Mouse (Mus musculus) limb, embryonic 15.5 days (tissue): ENCODE data around the gene Golga5. TPM values are rescaled to one million over a fixed set of nuclear protein-coding genes. Genes with fewer than 3 reads are reported as not detected.

ENCODE experiments used
- ATAC-seq: fragments of 200-750 bp; cut with Nextera tagmentation; 2 replicates; pipeline ENCODE4 v1.8.0; 2017; ENCODE audit warnings: low read depth, moderate TSS enrichment; ENCODE audit not compliant: insufficient number of reproducible peaks, low FRiP score, low TSS enrichment
- H3K27ac ChIP-seq: fragments of 300-500 bp; sonication (generic); 2 replicates; pipeline ENCODE4 v1.5.1; 2015; ENCODE audit warnings: moderate library complexity, mild to moderate bottlenecking, inconsistent platforms
- H3K27me3 ChIP-seq: fragments of 300-500 bp; sonication (generic); 2 replicates; pipeline ENCODE4 v1.6.1; 2015; ENCODE audit warnings: inconsistent platforms
- H3K36me3 ChIP-seq: fragments of 300-500 bp; sonication (generic); 2 replicates; pipeline ENCODE4 v1.6.1; 2015; ENCODE audit warnings: inconsistent platforms
- H3K4me1 ChIP-seq: fragments of 300-500 bp; sonication (generic); 2 replicates; pipeline ENCODE4 v1.6.1; 2015; ENCODE audit warnings: inconsistent platforms
- H3K4me2 ChIP-seq: fragments of 300-500 bp; sonication (generic); 2 replicates; pipeline ENCODE4 v1.6.1; 2015; ENCODE audit warnings: mild to moderate bottlenecking, inconsistent platforms
- H3K4me3 ChIP-seq: fragments of 300-500 bp; sonication (generic); 2 replicates; pipeline ENCODE4 v1.5.1; 2015; ENCODE audit warnings: mild to moderate bottlenecking, inconsistent platforms
- H3K9ac ChIP-seq: fragments of 300-500 bp; sonication (generic); 2 replicates; pipeline ENCODE4 v1.6.1; 2015; ENCODE audit warnings: inconsistent platforms
- H3K9me3 ChIP-seq: fragments of 300-500 bp; sonication (generic); 2 replicates; pipeline ENCODE4 v1.6.1; 2016; ENCODE audit warnings: inconsistent platforms
- whole genome bisulfite sequencing: fragments of 180-500 bp; shearing (Covaris S2); methylation state at CpG from one replicate; pipeline ENCODE4 v1.1.7; 2015; 5-methylcytosine and 5-hydroxymethylcytosine counted together
- polyA plus RNA-seq: library from polyadenylated mRNA; unstranded; fragments of >200 nt; fragmentation: Nextera tagmentation; extraction: Ambion mirVana; gene quantifications from 2 replicates; pipeline ENCODE4 v1.2.1, GENCODE M21; 2015

Golga5 gene
- 41.7 and 44.1 TPM in 2 replicates for polyA plus RNA-seq

DNA sequence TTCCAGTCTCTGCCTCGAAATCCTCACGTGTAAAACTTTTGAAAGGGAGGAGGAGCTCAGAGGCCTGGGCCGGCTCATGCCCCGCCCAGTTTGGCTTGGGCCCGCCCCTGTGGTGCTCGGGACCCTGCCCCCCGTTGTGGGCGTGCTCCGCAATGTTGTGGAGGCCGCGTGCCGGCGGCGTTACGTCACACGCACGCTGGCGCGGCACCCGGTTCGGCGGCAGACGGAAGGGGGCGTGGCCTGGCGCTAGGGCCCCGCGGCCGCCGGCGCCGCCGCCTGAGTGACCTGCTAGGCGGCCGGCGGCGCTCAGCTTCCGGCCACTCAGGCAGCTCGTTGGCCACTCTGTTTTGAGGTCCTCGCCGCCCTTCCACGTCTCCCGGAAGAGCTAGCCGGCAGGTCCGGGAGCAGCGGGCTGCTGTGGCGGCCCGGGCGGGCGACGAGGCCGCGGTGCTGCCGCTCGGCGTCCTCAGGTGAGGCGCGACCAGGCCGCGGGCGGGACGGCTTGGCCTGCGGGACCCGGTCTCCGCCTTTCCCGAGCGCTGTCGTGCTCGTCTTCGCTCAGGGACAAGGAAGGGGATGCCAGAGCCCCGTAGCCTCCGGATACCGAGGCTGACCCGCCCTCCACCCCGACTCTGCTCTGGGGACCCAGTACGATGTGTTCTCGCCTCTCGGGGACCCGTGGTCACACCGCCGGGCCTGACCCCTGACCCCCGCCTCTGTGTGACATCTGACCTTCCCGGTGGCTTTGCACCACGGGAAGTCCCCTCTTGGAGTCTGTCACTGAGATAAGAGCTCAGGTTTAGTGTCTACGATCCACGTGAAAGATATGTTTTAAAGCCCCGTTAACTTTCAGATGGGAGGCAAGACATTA lies at the start of gene Golga5:
Golga5 (plus strand) TSS at position 242 of the 871 bp plus-strand sequence.
- H3K4me3 ChIP-seq, result peak within 1 kb of the TSS; percentile 96
- ATAC-seq, result peak; percentile 99
- H3K9me3 ChIP-seq, result no peaks in the 10 kb centered on the region
- H3K36me3 ChIP-seq, result peaks cover 23% of the 10 kb centered on the region
- under 1% methylated on average over 86 of the region's 86 CpGs for WGBS
- H3K4me2 ChIP-seq, result peak within 1 kb of the TSS; percentile 63
- H3K27ac ChIP-seq, result peak within 1 kb of the TSS; percentile 81
- no peaks in the 10 kb centered on the region for H3K27me3 ChIP-seq
- peak within 1 kb of the TSS; percentile 83 for H3K9ac ChIP-seq
- H3K4me1 ChIP-seq, result peaks cover 6% of the 10 kb centered on the region

DNA sequence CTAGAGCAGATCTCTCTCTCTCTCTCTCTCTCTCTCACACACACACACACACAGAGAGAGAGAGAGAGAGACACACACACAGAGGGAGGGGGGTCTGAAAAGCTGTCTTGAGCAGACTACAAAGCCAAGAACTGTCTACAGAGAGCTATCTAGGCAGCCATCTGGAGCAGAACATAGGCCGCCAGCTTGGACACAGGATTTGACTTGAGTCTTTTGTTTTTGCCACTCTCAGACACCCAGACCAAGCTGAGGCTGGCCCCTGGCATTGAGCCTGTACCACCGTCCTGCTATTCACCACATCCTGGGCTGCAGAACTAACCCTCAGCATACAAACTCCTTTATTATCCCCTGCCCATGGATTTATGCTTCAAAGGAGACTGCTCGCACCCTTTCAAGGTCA lies 49.4 kb upstream of the Golga5 start:
- Histone ChIP-seq H3K4me2 (no peak overlapping the region), H3K9me3 (no peaks in the 10 kb centered on the region), H3K36me3 (peaks cover 16% of the 10 kb centered on the region), H3K4me3 (no peak overlapping the region), H3K27ac (no peak overlapping the region), H3K9ac (no peak overlapping the region), H3K27me3 (no peaks in the 10 kb centered on the region), H3K4me1 (peaks cover 13% of the 10 kb centered on the region)
- no peak for ATAC-seq
- 67% methylated on average over 3 of the region's 3 CpGs for WGBS

DNA sequence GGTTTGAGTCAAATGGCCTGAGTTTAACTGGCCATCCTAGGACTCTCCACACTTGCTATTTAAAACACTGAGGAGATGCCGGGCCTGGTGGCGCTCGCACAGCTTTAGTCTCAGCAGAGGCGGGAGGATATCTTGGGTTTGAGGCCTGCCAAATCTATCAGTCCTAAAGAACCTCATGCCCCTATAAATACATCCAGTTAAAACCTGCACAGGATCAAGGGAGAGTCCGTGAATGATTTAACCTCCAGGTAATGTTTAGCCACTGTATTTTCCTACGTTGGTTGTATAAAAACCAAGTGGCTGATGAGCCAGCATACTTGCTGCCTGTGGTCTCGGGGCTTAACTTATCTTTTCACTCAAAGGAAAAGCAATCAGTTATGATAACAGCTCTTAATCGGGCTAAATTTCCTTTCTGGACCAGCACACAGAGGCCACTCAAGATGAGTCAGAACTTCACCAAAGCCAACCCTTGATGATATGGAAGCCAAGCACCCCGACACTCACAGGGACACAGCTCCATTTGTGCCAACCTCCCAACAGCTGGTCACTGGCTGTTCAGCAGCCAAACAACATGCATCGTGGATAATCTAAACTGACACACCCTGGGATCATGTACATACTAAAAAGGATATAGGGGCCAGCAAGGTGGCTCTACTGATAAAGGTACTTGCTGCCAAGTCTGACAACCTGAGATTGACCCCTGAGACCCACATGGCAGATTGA lies 48.6 kb upstream of the Golga5 start:
- H3K4me3 ChIP-seq, result no peak overlapping the region
- peaks cover 13% of the 10 kb centered on the region for H3K4me1 ChIP-seq
- 86% methylated on average over 10 of the region's 10 CpGs for WGBS
- H3K27me3 ChIP-seq, result no peaks in the 10 kb centered on the region
- ATAC-seq, result no peak
- H3K9me3 ChIP-seq, result no peaks in the 10 kb centered on the region
- H3K27ac ChIP-seq, result no peak overlapping the region
- peaks cover 16% of the 10 kb centered on the region for H3K36me3 ChIP-seq
- H3K4me2 ChIP-seq, result no peak overlapping the region
- no peak overlapping the region for H3K9ac ChIP-seq

DNA sequence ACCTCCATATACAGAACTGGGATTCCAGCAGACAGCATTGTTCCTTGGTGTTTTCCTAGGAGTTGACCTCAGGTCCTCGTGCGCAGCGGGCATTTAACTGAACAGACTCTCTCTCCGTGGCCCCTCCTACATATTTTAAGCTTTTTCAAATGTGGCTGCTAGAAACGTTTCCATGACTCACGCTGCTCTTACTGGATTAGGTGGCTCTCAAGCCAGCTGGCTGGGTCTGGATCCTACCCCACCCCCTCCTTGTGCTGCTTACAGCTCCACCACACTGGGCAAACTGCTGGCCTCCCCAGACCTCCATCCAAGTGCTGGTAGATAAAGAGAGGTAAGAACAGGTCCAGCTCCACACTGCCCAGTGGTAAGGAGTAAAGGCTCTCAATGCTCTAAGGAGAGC lies 46.9 kb upstream of the Golga5 start:
- 69% methylated on average over 6 of the region's 6 CpGs for WGBS
- peaks cover 5% of the 10 kb centered on the region; the same call in 1 of the 2 replicates for H3K4me1 ChIP-seq
- no peak for ATAC-seq

DNA sequence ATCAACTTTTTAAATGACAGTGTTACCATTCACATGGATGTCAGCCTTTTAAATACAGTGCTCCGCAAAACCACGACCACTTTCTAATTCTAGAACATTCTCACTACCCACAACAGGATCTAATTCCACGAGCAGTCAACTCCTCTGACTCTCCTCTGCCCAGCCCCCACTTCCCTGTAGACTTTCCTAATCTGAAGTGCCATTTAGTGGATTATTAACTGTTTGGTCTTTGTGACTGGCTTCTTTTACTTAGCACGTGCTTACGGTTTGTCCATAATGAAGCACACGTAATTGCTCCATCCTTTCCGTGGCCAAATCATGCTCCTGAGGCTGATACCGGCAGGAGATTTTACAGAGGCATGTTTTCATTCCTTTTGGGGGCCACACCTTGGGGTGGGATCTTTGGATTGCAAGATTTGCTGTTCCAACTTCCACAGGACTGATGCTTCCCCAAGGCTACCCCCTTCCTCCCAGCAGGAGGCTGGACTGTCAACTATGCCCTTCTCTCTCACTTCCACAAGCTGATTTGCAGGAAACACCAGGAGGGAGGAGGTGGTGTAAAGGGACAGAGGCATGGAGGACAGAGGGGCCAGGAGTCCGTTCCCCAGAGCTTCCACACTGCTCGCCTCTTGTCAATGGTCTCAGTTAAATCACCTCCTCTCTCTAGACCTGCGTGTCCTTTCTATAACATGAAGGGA lies 46.2 kb upstream of the Golga5 start:
- H3K27ac ChIP-seq, result no peak overlapping the region
- H3K36me3 ChIP-seq, result peaks cover 20% of the 10 kb centered on the region
- no peak overlapping the region for H3K4me3 ChIP-seq
- no peaks in the 10 kb centered on the region for H3K27me3 ChIP-seq
- no peak overlapping the region for H3K4me2 ChIP-seq
- H3K4me1 ChIP-seq, result peaks cover 5% of the 10 kb centered on the region; the same call in 1 of the 2 replicates
- no peaks in the 10 kb centered on the region for H3K9me3 ChIP-seq
- WGBS, result 89% methylated on average over 11 of the region's 11 CpGs
- ATAC-seq, result no peak
- H3K9ac ChIP-seq, result no peak overlapping the region

More for the DNA sequence above, 46.9 kb upstream of the Golga5 start:
- Histone ChIP-seq H3K36me3 (peaks cover 20% of the 10 kb centered on the region), H3K9me3 (no peaks in the 10 kb centered on the region), H3K4me2 (no peak overlapping the region), H3K4me3 (no peak overlapping the region), H3K27ac (no peak overlapping the region), H3K27me3 (no peaks in the 10 kb centered on the region), H3K9ac (no peak overlapping the region)

DNA sequence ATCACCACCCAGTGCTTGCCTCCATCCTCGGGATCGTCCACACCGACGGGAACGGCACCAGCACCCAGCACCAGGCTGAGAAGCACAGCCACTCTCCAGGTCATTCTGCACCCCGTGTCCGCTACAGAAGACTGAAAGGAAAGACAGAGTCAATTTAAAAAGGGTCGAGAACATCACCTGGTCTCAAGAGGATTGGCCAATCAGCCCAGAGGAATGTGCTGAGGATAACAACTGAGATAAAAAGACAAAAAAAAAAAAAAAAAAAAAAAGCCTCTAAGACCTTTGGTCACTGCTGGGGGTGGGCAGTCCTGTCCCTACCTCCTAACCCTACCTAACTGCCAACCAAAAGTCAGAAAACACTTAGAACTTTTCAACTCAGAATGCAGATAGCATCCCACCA lies 45.3 kb upstream of the Golga5 start:
- H3K4me1 ChIP-seq, result peaks cover 5% of the 10 kb centered on the region; the same call in 1 of the 2 replicates
- no peaks in the 10 kb centered on the region for H3K27me3 ChIP-seq
- H3K36me3 ChIP-seq, result peaks cover 20% of the 10 kb centered on the region
- H3K9ac ChIP-seq, result no peak overlapping the region
- H3K9me3 ChIP-seq, result no peaks in the 10 kb centered on the region
- H3K4me3 ChIP-seq, result no peak overlapping the region
- 89% methylated on average over 8 of the region's 8 CpGs for WGBS
- no peak overlapping the region for H3K4me2 ChIP-seq
- no peak overlapping the region for H3K27ac ChIP-seq
- no peak for ATAC-seq

DNA sequence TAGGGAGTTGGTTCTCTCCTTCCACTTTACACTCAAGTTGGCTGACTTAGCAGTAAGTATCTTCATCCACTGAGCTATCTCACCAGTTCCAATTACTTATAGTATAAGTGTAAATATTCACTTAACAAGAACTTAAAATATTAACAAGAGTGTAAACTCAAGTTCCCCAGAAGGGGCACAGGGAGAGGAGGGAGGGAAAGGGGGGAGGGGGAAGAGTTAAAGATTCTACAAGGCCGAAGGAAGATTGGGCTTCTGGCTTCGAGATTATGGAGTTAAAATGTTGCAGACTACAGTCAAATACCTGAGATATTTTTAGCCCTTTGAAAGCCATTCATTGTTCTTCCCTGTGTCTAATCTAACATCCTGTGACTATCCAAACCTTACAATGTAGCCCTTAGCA lies 44.5 kb upstream of the Golga5 start:
- no peak overlapping the region for H3K4me3 ChIP-seq
- H3K9me3 ChIP-seq, result no peaks in the 10 kb centered on the region
- no peak for ATAC-seq
- no peaks in the 10 kb centered on the region for H3K27me3 ChIP-seq
- WGBS, result 58% methylated on average over 2 of the region's 2 CpGs
- H3K27ac ChIP-seq, result no peak overlapping the region
- peaks cover 5% of the 10 kb centered on the region; the same call in 1 of the 2 replicates for H3K4me1 ChIP-seq
- no peak overlapping the region for H3K9ac ChIP-seq
- peaks cover 20% of the 10 kb centered on the region for H3K36me3 ChIP-seq
- no peak overlapping the region for H3K4me2 ChIP-seq

DNA sequence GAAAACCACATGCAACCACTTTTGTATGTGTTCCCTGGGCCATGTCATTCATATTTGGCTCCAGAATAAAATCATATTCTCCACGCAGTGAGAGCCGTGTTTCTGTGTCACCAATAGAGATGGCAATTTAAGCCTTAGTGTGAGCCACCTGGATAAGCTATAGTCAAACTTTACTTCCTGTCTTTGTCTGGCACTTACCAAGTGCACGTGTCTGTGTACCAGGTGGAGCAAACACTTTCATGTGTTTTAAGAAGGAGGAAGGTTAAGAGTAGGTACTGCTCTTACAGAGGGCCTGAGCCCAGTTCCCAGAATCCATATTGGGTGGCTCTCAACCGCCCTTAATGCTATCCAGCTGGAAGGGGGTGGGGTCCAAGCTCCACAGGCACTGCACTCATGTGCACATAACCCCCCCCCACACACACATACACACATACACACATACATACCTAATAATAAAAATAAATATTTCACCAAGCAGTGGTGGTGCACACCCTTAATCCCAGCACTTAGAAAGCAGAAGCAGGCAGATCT lies 43.8 kb upstream of the Golga5 start:
- Histone ChIP-seq H3K27ac (no peak overlapping the region), H3K4me3 (no peak overlapping the region), H3K4me1 (peaks cover 5% of the 10 kb centered on the region; the same call in 1 of the 2 replicates), H3K9ac (no peak overlapping the region), H3K27me3 (no peaks in the 10 kb centered on the region), H3K4me2 (no peak overlapping the region), H3K9me3 (no peaks in the 10 kb centered on the region), H3K36me3 (peaks cover 20% of the 10 kb centered on the region)
- no peak for ATAC-seq
- WGBS, result 56% methylated on average over 4 of the region's 4 CpGs

DNA sequence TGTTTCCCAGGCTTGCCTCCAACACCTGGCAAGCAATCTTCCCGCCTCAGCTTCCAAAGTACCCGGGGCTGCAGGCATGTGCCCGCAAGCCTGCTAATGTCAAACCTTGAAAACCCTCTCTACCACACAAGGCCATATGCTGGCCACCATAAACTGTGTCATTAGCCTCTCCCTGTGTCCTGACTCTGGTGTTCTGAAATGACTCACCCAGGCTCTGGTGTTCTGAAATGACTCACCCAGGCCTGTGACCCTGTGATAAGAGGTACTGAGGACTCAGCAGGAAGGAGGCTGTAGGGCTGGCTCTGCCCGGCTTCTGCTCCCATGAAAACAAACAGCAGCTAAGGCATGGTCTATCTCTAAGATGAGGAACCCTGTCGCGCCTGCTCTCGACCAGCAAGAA lies 42.6 kb upstream of the Golga5 start:
- no peaks in the 10 kb centered on the region for H3K9me3 ChIP-seq
- peaks cover 20% of the 10 kb centered on the region for H3K36me3 ChIP-seq
- H3K27me3 ChIP-seq, result no peaks in the 10 kb centered on the region
- 94% methylated on average over 7 of the region's 7 CpGs for WGBS
- ATAC-seq, result no peak
- peaks cover 5% of the 10 kb centered on the region; the same call in 1 of the 2 replicates for H3K4me1 ChIP-seq
- H3K27ac ChIP-seq, result no peak overlapping the region
- H3K9ac ChIP-seq, result no peak overlapping the region
- H3K4me3 ChIP-seq, result no peak overlapping the region
- no peak overlapping the region for H3K4me2 ChIP-seq

DNA sequence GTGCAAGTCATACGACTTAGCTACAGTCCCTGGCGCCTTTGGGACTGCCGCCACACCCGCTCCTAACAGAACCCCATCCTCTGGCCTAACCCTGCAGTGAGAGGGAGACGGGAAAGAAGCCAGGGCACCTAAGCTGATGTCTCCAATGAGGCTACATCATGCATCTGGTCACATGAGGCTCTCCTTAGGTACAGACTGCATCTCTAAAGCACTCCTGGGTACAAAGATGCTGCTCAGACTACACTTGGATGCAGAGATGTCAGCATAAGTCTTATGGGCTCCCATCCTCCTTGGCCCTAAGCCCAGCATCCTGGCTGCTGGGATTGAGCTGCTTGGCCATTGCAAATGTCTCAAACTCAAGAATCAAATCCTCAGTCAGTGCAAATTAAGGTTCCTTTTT lies 39.3 kb upstream of the Golga5 start:
- Histone ChIP-seq H3K27me3 (no peaks in the 10 kb centered on the region), H3K4me3 (no peak overlapping the region), H3K27ac (no peak overlapping the region), H3K4me1 (peaks cover 7% of the 10 kb centered on the region; the same call in 1 of the 2 replicates), H3K9ac (no peak overlapping the region), H3K9me3 (no peaks in the 10 kb centered on the region), H3K36me3 (peaks cover 4% of the 10 kb centered on the region; the same call in 1 of the 2 replicates), H3K4me2 (no peak overlapping the region)
- 91% methylated on average over 5 of the region's 5 CpGs for WGBS
- no peak for ATAC-seq

DNA sequence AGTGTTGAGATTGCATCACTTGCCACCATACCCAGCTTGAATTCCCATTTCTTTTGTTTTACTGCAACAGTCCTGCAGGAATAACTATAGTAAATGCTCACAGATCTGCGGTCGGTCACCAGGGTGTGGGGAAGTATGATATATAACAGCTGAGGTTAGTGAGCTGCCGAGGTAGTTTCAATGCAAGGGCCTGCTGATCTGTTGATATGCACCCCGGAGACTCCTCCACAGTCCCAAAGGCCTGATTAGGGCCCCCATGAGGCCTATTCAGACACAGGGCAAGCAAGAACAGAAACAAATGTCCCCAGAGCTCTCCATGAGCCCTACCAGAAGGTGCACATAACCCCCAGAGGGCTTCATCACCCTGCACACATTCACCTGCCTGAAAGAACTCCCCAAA lies 38.7 kb upstream of the Golga5 start:
- no peaks in the 10 kb centered on the region for H3K27me3 ChIP-seq
- no peak for ATAC-seq
- no peak overlapping the region for H3K4me3 ChIP-seq
- 82% methylated on average over 4 of the region's 4 CpGs for WGBS
- no peak overlapping the region for H3K9ac ChIP-seq
- peaks cover 7% of the 10 kb centered on the region; the same call in 1 of the 2 replicates for H3K4me1 ChIP-seq
- no peak overlapping the region for H3K27ac ChIP-seq
- H3K36me3 ChIP-seq, result peaks cover 4% of the 10 kb centered on the region; the same call in 1 of the 2 replicates
- H3K4me2 ChIP-seq, result no peak overlapping the region
- no peaks in the 10 kb centered on the region for H3K9me3 ChIP-seq
